Mouse (Mus musculus) inflammation-experienced regulatory T-cells (primary cell): Measurements from ENCODE around the gene 5031410I06Rik. TPM values are rescaled to one million over a fixed set of nuclear protein-coding genes. Genes with fewer than 3 reads are reported as not detected.

Experiments used
- polyA plus RNA-seq, 2 experiments: library from polyadenylated mRNA; unstranded; fragments of 100-300 nt; shearing (Covaris generic); gene quantifications; one replicate each; pipeline ENCODE4 v1.2.1; 2017

Gene 5031410I06Rik
- polyA plus RNA-seq, result under 1 TPM in 1 of 2 experiments, not detected in 1; 0.11 TPM

GRCm38 (mm10) chr5:26105262-26105661 is at the start of gene 5031410I06Rik:
TSS of gene 5031410I06Rik (minus strand) at chr5:26105362.

DNA sequence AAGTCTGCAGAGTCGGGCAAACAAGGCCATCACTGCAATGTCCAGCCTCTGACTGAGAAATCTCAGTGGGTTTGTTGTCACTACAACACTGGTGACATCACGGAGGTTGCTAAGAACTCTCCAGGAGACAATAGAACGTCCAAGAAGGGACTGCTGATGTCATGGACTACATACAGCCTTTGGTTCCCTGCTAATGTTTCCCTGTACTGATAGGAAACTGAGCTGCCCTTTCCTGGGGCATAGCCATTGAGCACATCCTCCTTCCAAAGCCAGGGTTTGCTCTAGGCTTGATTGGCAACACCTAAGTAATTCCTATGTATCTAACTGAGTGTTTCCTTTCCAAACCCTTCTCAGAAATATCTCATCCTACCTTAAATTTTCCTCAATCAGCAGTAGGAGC is 16.2 kb upstream of the 5031410I06Rik start, which contains the start of gene Gm10220:
Gene Gm10220 (minus strand): TSS at position 101 of the 400 bp plus-strand sequence.

DNA sequence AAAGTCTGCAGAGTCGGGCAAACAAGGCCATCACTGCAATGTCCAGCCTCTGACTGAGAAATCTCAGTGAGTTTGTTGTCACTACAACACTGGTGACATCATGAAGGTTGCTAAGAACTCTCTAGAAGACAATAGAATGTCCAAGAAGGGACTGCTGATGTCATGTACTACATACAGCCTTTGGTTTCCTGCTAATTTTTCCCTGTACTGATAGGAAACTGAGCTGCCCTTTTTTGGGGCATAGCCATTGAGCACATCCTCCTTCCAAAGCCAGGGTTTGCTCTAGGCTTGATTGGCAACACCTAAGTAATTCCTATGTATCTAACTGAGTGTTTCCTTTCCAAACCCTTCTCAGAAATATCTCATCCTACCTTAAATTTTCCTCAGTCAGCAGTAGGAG is 16.0 kb downstream of the 5031410I06Rik start, which contains the start of gene Gm10471:
Gene Gm10471 (minus strand): TSS at position 101 of the 400 bp plus-strand sequence.

DNA sequence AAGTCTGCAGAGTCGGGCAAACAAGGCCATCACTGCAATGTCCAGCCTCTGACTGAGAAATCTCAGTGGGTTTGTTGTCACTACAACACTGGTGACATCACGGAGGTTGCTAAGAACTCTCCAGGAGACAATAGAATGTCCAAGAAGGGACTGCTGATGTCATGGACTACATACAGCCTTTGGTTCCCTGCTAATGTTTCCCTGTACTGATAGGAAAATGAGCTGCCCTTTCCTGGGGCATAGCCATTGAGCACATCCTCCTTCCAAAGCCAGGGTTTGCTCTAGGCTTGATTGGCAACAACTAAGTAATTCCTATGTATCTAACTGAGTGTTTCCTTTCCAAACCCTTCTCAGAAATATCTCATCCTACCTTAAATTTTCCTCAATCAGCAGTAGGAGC is 46.7 kb downstream of the 5031410I06Rik start, which contains the start of gene Gm7347:
Gene Gm7347 (minus strand): TSS at position 101 of the 400 bp plus-strand sequence.

Other genes starting within 250 kb of the 5031410I06Rik start
- not detected for gene Gm21663, start 163.0 kb downstream of the 5031410I06Rik start, polyA plus RNA-seq
- gene Gm21671, start 150.9 kb downstream of the 5031410I06Rik start, polyA plus RNA-seq, result not detected
- gene Gm21680, start 132.7 kb downstream of the 5031410I06Rik start, polyA plus RNA-seq, result not detected
- not detected for gene Gm21698, start 116.7 kb downstream of the 5031410I06Rik start, polyA plus RNA-seq
- gene Gm1979, start 100.6 kb downstream of the 5031410I06Rik start, polyA plus RNA-seq, result not detected
- not detected for gene Gm5862, start 82.4 kb downstream of the 5031410I06Rik start, polyA plus RNA-seq
- under 1 TPM in 1 of 2 experiments, not detected in 1; 0.45 TPM for gene Speer4a, start 65.8 kb downstream of the 5031410I06Rik start, polyA plus RNA-seq
- not detected for gene Gm7347, start 46.8 kb downstream of the 5031410I06Rik start, polyA plus RNA-seq
- gene Gm10471, start 16.1 kb downstream of the 5031410I06Rik start, polyA plus RNA-seq, result not detected
- gene Gm10220, start 16.1 kb upstream of the 5031410I06Rik start, polyA plus RNA-seq, result not detected
- gene Gm7361, start 152.3 kb upstream of the 5031410I06Rik start, polyA plus RNA-seq, result not detected